Mouse (Mus musculus) bone marrow macrophage, adult 2 months (primary cell): ENCODE results near the gene Gtf2h4. TPM values are rescaled to one million over a fixed set of nuclear protein-coding genes. Genes with fewer than 3 reads are reported as not detected.
A peak's percentile ranks its signal among the peaks of the same experiment; 100 is the strongest.

Source experiments
- H3K27ac ChIP-seq: 2 replicates; pipeline ENCODE4 v1.5.1; 2012; ENCODE audit warnings: low read depth, low read length; ENCODE audit not compliant: insufficient read depth
- H3K4me1 ChIP-seq: 2 replicates; pipeline ENCODE4 v1.6.1; 2012; ENCODE audit warnings: low read length; ENCODE audit not compliant: control insufficient read depth, insufficient read depth
- H3K4me3 ChIP-seq: 2 replicates; pipeline ENCODE4 v1.5.1; 2012; ENCODE audit warnings: mild to moderate bottlenecking, low read length, moderate library complexity; ENCODE audit not compliant: insufficient read depth
- CTCF ChIP-seq: IDR thresholded peaks from 2 replicates; pipeline ENCODE4 v1.5.1; 2012; ENCODE audit warnings: low read depth, mild to moderate bottlenecking, low read length, moderate library complexity
- POLR2A ChIP-seq: IDR thresholded peaks from 2 replicates; pipeline ENCODE4 v1.6.1; 2012; ENCODE audit warnings: mild to moderate bottlenecking, low read depth, low read length, borderline replicate concordance
- polyA plus RNA-seq: library from polyadenylated mRNA; stranded (reverse); fragments of >200 nt; gene quantifications from 2 replicates; pipeline ENCODE4 v1.2.4, GENCODE M21; 2012; ENCODE audit not compliant: missing spikeins, insufficient read depth, insufficient read length

Gtf2h4 gene
- polyA plus RNA-seq, result 12.2 and 15.8 TPM in 2 replicates

- peak within 1 kb of the TSS; percentile 87 for H3K4me3 ChIP-seq
- no peak for TF ChIP-seq POLR2A
- no peak for TF ChIP-seq CTCF
- H3K27ac ChIP-seq, result no peak within 1 kb of the TSS
- peaks cover 4% of the 10 kb centered on the region; the same call in 1 of the 2 replicates for H3K4me1 ChIP-seq
Observed at GRCm38 (mm10) chr17:35673416-35674035, at the start of gene Gtf2h4. TSS of gene Gtf2h4 (minus strand) at chr17:35673739.

- no peak for TF ChIP-seq POLR2A
- TF ChIP-seq CTCF, result no peak
- no peak overlapping the region for H3K27ac ChIP-seq
- H3K4me1 ChIP-seq, result no peaks in the 10 kb centered on the region
- H3K4me3 ChIP-seq, result no peak overlapping the region
Observed at GRCm38 (mm10) chr17:35721676-35722075, 48.1 kb upstream of the Gtf2h4 start.

DNA sequence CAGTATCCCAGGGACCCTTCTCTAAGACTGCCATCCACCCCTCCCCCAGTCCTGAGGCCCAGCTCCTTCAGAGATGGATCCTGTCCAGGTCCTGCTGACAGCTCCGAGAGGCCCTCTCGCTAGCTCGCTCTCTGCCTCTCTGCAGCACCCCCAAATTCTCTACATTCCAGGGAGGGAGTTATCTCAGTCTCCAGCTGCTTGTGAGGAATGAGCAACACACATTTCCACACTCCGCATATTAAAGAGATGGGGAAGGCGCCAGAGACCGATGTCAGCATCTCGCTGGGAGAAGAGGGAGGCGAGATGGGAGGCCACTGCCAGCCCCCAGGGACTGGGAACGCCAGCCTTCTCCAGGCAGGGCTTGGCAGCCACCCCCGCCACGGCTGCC is 46.8 kb upstream of the Gtf2h4 start:
- Histone ChIP-seq H3K4me3 (no peak overlapping the region), H3K27ac (no peak overlapping the region)
- TF ChIP-seq POLR2A, result no peak

GRCm38 (mm10) chr17:35719616-35720339 is 46.2 kb upstream of the Gtf2h4 start:
- H3K27ac ChIP-seq, result no peak overlapping the region

More for the DNA sequence above, 46.8 kb upstream of the Gtf2h4 start:
- H3K4me1 ChIP-seq, result no peaks in the 10 kb centered on the region

DNA sequence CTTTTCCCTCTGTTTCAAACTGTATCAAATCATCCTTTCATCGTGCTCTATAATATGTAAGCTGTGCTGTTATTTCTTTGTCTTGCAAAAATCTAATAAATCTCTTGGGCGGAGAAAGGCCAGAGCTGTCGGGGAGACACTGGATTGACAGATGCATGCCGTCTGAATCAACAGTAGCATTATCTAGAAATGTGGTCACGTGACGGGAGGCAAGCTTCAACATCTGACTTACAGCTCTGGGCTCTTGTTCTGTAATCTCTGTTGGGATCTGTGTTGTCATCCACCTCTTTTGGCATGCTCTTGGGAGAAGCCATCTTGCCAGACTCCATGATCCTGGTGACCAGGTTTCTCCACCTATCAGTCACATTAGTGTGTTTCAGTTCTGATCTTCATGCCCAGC is 43.5 kb upstream of the Gtf2h4 start:
- TF ChIP-seq CTCF, result no peak
- TF ChIP-seq POLR2A, result no peak
- Histone ChIP-seq H3K4me1 (no peaks in the 10 kb centered on the region), H3K4me3 (no peak overlapping the region), H3K27ac (no peak overlapping the region)

More at GRCm38 (mm10) chr17:35719616-35720339, 46.2 kb upstream of the Gtf2h4 start:
- H3K4me3 ChIP-seq, result no peak overlapping the region
- TF ChIP-seq CTCF (no peak), POLR2A (no peak)
- H3K4me1 ChIP-seq, result no peaks in the 10 kb centered on the region

GRCm38 (mm10) chr17:35716114-35716513 is 42.6 kb upstream of the Gtf2h4 start:
- TF ChIP-seq POLR2A (no peak), CTCF (no peak)
- Histone ChIP-seq H3K4me3 (no peak overlapping the region), H3K4me1 (no peaks in the 10 kb centered on the region), H3K27ac (no peak overlapping the region)

- no peak for TF ChIP-seq CTCF
- TF ChIP-seq POLR2A, result no peak
- no peak overlapping the region for H3K4me3 ChIP-seq
- no peaks in the 10 kb centered on the region for H3K4me1 ChIP-seq
- no peak overlapping the region for H3K27ac ChIP-seq
Observed at GRCm38 (mm10) chr17:35710705-35711347, 37.3 kb upstream of the Gtf2h4 start.

DNA sequence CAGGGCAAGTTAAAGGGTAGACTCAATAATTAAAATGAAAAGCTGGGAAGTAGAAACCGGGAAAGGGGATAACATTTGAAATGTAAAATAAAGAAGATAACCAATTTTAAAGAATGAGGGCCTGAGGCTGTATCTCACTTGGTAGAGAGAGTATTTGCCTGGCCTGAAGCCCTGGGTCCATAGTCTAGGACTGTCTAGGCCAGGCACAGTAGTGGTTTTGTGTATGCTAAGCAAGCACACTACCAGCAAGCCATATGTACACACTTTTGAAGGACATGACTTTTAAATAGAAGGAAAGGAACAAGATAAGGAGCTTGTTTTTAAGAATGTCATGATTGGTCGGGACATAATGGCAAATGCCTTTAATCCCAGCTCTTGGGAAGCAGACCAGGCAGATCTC is 35.1 kb upstream of the Gtf2h4 start:
- no peak overlapping the region for H3K4me3 ChIP-seq
- TF ChIP-seq CTCF (no peak), POLR2A (no peak)
- H3K27ac ChIP-seq, result no peak overlapping the region
- no peaks in the 10 kb centered on the region for H3K4me1 ChIP-seq

DNA sequence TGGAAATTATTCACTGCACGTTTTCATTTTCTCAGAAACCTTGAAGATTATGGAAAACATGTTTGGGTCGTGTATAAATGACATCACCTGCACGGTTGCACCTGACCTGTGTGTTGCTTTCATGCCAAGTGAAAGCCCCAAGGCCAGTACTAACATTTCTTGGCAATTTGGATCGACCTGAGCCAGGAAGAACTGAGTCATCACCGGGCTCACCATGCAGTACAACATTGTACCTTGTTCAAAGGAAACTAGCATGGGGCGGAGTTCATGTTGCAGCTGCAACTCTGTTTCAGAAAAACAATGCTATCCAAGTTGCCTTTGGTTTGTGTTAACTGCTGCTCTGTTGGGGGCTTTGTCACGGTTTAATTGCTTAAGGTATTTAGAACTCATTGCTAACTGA is 34.4 kb upstream of the Gtf2h4 start:
- Histone ChIP-seq H3K4me1 (no peaks in the 10 kb centered on the region), H3K4me3 (no peak overlapping the region), H3K27ac (no peak overlapping the region)
- TF ChIP-seq POLR2A (no peak), CTCF (no peak)

DNA sequence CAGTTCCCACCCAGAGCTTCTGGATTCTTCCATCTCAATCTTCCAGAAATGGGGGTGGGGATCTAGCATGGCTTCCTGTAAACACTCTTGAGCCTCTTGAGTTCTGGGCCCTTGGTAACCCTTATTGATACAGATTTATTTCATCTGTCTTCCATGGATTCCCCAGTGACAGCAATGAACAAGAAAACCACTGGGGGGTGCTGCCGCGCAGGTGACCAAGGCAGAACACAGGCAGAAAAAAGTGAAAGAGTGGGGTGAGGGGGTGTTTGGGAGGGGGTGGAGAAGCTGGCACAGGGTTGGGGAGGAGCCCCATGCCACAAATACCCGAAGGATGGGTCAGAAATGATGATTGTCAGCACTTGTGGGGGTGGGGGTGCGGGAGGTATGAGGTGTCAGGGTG is 32.3 kb upstream of the Gtf2h4 start:
- no peak overlapping the region for H3K27ac ChIP-seq
- no peaks in the 10 kb centered on the region for H3K4me1 ChIP-seq
- TF ChIP-seq CTCF (peak; percentile 37; the same call in 1 of the 2 replicates), POLR2A (no peak)
- no peak overlapping the region for H3K4me3 ChIP-seq
